Mouse (Mus musculus) spleen, adult 10 weeks (tissue): ENCODE measurements around the gene Pcp4. TPM values are rescaled to one million over a fixed set of nuclear protein-coding genes. Genes with fewer than 3 reads are reported as not detected.

Experiments
- polyA plus RNA-seq: library from polyadenylated mRNA; stranded (reverse); fragments of 350-450 nt; fragmentation: Illumina TruSeq; extraction: RNeasy Lipid Tissue Mini Kit (QIAGEN cat#74804); gene quantifications from one replicate; pipeline ENCODE4 v1.2.3, GENCODE M21; 2015; ENCODE audit warnings: low replicate concordance; ENCODE audit not compliant: insufficient read depth

Pcp4 gene
- 14.7 TPM for polyA plus RNA-seq

DNA sequence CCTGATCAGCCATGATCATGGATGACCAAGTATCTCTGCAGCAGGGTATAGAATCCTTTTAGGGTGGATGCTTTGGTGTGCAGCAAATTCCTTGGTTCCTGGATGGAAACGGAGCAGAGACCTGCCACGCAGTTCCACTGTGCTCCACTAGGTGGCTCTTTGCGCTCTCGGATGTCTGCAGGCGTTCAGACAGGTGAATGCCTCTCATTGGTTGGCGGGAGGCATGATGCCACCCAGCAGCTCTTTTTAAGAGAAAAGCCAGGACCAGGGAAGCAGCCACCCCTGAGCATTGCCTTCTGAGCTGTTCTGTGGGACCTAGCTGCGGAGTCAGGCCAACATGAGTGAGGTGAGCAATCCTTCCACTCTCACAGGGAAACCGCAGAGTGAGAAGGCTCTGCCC lies at the start of gene Pcp4:
TSS of gene Pcp4 (plus strand) at position 162 of the 400 bp plus-strand sequence.

DNA sequence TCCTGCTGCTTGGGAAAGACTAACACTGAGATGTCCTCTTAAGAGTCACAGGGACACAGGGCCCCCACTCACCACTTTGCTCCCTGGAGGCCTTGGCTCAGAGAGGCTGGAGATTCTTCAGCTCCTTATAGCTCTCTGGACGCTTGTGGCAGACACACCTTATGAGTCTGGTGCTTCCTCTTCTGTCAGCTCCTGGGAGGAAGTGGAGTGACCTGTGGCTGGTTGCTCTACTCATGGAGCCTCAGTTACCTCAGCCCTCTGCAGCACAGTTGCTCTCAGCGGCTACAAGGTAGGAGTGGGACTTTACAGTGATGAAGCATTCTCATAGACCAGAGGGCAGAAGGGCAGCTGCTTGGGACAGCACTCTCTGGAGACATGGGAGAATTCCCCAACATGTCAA lies 23.9 kb upstream of the Pcp4 start, which contains the start of gene Itgb2l:
TSS of gene Itgb2l (minus strand) at position 152 of the 400 bp plus-strand sequence.

Other genes with a start within 250 kb of the Pcp4 start
- 0.68 TPM for gene B3galt5, start 231.8 kb upstream of the Pcp4 start, polyA plus RNA-seq
- 0.17 TPM for gene Itgb2l, start 24.0 kb upstream of the Pcp4 start, polyA plus RNA-seq